Mouse (Mus musculus): ENCODE data around the gene Arl6ip1. TPM values are rescaled to one million over a fixed set of nuclear protein-coding genes. Genes with fewer than 3 reads are reported as not detected.

Gene Arl6ip1
- total and polyA plus RNA-seq, 2 experiments from 2014 or later: 643 to 747 TPM

DNA sequence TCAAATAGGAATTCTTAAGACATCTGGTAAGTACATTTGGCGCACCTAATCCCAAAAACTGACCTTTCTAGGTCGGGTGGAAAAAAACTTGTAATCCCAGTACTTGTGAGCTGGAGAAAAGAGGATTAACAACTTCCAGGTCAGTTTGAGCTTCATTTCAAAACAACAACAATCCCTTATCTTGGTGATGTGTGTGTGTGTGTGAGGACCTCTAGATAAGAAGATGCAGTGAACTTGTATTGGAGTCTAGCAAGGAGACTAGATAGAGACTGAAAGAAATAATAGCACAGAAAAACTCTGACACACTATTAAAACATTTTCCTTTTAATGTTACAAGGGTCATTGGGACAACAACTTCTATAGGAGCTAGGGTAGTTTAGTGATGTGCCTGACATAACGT is 14.1 kb upstream of the Arl6ip1 start:
- ATAC-seq (no peak), DNase-seq (ENCODE audit: low spot score) (no peak)
- no peak overlapping the region for H3K4me2 ChIP-seq (ENCODE audit: low read depth, low read length)
- no peaks in the 10 kb centered on the region for H3K4me1 ChIP-seq (ENCODE audit: insufficient read depth, low read length)
- no peak overlapping the region for H3K9ac ChIP-seq (replicated peaks; ENCODE audit: low read length)
- no peaks in the 10 kb centered on the region for H3K9me3 ChIP-seq (ENCODE audit: low read length)
- TF ChIP-seq CTCF (IDR thresholded peaks at IDR 0.05; ENCODE audit: low read depth): no peak
- no peak overlapping the region for H3K4me3 ChIP-seq (ENCODE audit: low read length)
- H3K27me3 ChIP-seq (ENCODE audit: insufficient read depth, low read length): no peaks in the 10 kb centered on the region
- 88% methylated on average over 3 of the region's 3 CpGs for WGBS
- H3K36me3 ChIP-seq (ENCODE audit: insufficient read depth, low read length): peaks cover 50% of the 10 kb centered on the region
- H3K27ac ChIP-seq: no peak overlapping the region

DNA sequence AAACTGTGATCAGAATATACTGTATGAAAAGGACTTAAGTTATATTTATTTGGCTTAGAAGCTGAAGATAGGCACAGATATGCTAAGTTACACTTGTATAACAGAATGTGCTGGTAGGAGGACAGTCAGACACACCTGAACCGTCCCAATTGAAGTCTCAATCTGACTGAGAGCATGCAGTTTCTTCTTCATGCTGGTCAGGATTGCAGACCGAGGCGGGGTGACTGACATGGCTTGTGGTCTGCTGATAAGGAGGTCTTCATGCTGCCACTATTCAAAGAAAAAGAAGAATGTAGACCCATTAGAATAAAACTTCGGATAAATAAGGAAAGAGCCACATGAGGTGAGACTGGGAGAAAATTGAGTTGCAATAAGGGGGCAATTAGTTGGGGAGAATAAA is 13.7 kb upstream of the Arl6ip1 start:
- H3K9ac ChIP-seq (replicated peaks; ENCODE audit: low read length): no peak overlapping the region
- no peak for ATAC-seq
- DNase-seq (ENCODE audit: low spot score): no peak
- H3K4me1 ChIP-seq (ENCODE audit: insufficient read depth, low read length): no peaks in the 10 kb centered on the region
- TF ChIP-seq CTCF (IDR thresholded peaks at IDR 0.05; ENCODE audit: low read depth): no peak
- 94% methylated on average over 4 of the region's 4 CpGs for WGBS
- H3K27ac ChIP-seq: no peak overlapping the region
- no peaks in the 10 kb centered on the region for H3K9me3 ChIP-seq (ENCODE audit: low read length)
- peaks cover 45% of the 10 kb centered on the region for H3K36me3 ChIP-seq (ENCODE audit: insufficient read depth, low read length)
- H3K4me3 ChIP-seq (ENCODE audit: low read length): no peak overlapping the region
- H3K4me2 ChIP-seq (ENCODE audit: low read depth, low read length): no peak overlapping the region
- no peaks in the 10 kb centered on the region for H3K27me3 ChIP-seq (ENCODE audit: insufficient read depth, low read length)

DNA sequence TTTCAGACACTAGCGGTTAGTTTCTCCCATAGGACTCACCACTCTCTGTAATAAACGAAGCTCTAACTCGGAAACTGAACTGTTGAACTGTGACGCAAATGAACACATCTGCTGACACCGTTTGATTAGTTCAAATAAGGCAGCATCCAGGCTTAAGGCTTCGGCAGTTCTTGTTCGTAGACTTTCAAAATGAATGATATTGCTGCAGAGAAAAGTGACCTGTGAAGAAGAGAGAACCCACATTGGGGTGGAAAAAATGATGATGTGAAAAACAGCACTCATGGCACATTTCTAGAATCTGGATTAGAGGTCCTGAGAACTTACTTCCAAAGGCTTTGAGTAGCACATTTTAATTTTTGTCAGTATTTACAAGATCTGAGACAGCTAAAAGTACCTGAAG is 11.8 kb upstream of the Arl6ip1 start:
- Histone ChIP-seq H3K36me3 (ENCODE audit: insufficient read depth, low read length) (peaks cover 50% of the 10 kb centered on the region), H3K4me3 (ENCODE audit: low read length) (no peak overlapping the region), H3K9me3 (ENCODE audit: low read length) (no peaks in the 10 kb centered on the region), H3K27ac (no peak overlapping the region), H3K9ac (replicated peaks; ENCODE audit: low read length) (no peak overlapping the region), H3K27me3 (ENCODE audit: insufficient read depth, low read length) (no peaks in the 10 kb centered on the region), H3K4me2 (ENCODE audit: low read depth, low read length) (no peak overlapping the region), H3K4me1 (ENCODE audit: insufficient read depth, low read length) (no peaks in the 10 kb centered on the region)
- WGBS: 92% methylated on average over 7 of the region's 7 CpGs
- no peak for TF ChIP-seq CTCF (IDR thresholded peaks at IDR 0.05; ENCODE audit: low read depth)
- DNase-seq (ENCODE audit: low spot score) (no peak), ATAC-seq (no peak)

DNA sequence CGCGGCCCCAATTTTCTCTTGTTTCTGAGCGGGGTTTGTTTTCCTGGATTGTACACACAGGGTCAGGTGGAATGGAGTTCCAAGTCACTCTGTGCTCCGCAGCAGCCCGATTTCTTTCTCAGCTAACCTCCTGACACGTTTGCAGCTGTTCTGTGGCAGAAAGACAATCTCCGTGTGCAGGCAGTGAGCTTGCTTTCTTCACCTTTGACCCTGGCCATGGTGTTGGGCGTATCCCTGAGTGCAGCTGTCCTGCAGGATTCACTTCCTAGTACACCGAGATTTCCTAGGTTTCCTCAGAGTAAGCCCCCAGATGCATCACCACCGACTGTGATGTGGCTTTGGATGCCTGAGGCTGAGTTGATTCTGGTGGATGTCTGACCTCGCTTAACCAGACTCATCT is 5.7 kb upstream of the Arl6ip1 start:
- no peak for DNase-seq (ENCODE audit: low spot score)
- TF ChIP-seq CTCF (IDR thresholded peaks at IDR 0.05; ENCODE audit: low read depth): no peak
- no peak for ATAC-seq

DNA sequence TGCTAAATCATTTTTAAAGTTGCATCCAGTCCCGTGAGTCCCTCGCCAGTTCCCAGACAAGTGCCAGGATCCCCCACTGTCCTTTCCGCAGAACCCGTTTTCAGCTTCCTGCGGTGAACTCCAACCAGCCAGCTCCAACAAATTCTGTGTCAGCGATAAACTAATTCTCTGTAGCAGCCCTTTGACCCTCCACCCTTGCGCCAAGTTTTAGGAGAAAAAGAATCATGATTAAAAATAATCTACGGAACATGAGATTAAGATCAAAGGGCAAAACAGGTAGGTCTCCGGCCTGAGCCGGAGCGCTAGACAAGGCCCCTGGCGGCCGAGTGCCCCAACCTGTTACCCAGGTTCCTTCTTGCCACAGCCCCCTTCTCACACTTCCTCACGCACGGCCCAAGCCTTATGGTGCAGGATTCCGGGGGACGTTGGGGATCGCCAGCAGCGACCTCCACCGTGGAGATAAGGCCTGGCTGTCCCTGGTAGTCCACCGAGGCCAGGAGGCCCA is 485 bp downstream of the Arl6ip1 start:
- DNase-seq (ENCODE audit: low spot score) (no peak), ATAC-seq (peak; percentile 80)
- no peaks in the 10 kb centered on the region for H3K9me3 ChIP-seq (ENCODE audit: low read length)
- H3K36me3 ChIP-seq (ENCODE audit: insufficient read depth, low read length): 0 out of 2 replicates have a peak, but pooled peaks cover 6% of the 10 kb centered on the region
- no peaks in the 10 kb centered on the region for H3K27me3 ChIP-seq (ENCODE audit: insufficient read depth, low read length)
- peak overlapping the region; percentile 85 for H3K9ac ChIP-seq (replicated peaks; ENCODE audit: low read length)
- H3K4me2 ChIP-seq (ENCODE audit: low read depth, low read length): peak overlapping the region; percentile 85
- peaks cover 14% of the 10 kb centered on the region; the same call in 1 of the 2 replicates for H3K4me1 ChIP-seq (ENCODE audit: insufficient read depth, low read length)
- peak overlapping the region; percentile 90 for H3K27ac ChIP-seq
- H3K4me3 ChIP-seq (ENCODE audit: low read length): peak overlapping the region; percentile 96
- WGBS: 0% methylated on average over 21 of the region's 21 CpGs
- TF ChIP-seq CTCF (IDR thresholded peaks at IDR 0.05; ENCODE audit: low read depth): no peak

More for the DNA sequence above, 5.7 kb upstream of the Arl6ip1 start:
- Histone ChIP-seq H3K36me3 (ENCODE audit: insufficient read depth, low read length) (peaks cover 39% of the 10 kb centered on the region), H3K4me3 (ENCODE audit: low read length) (no peak overlapping the region), H3K9ac (replicated peaks; ENCODE audit: low read length) (no peak overlapping the region), H3K27me3 (ENCODE audit: insufficient read depth, low read length) (no peaks in the 10 kb centered on the region), H3K4me2 (ENCODE audit: low read depth, low read length) (no peak overlapping the region), H3K27ac (no peak overlapping the region), H3K4me1 (ENCODE audit: insufficient read depth, low read length) (no peaks in the 10 kb centered on the region), H3K9me3 (ENCODE audit: low read length) (no peaks in the 10 kb centered on the region)
- 68% methylated on average over 11 of the region's 11 CpGs for WGBS

DNA sequence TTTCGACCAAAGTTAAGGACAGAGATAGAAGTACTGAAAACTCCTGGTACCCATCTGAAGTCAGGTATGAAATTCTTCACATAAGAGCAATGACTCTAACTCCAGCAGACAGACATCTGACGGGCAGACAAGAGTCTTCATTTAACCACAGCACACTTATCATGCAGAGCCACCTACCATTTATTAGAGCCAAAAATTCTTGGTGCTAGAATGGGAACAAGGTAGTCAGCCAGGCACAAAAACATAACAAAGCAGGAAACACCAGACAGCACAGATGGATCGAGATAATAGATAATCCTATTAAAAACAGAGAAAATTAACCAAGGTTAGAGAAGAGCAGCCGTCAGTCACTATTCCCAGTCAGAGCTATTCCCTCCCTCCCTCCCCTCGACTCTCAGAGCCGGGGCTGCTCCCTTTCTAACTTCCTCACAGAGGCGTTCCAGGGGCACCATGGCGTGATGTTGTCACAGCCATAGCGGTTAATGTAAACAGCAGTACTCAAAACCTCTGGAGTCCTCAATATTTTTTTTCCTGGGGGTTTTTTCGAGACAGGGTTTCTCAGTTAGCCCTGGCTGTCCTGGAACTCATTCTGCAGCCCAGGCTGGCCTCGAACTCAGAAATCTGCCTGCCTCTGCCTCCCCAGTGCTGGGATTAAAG is 3.1 kb downstream of the Arl6ip1 start:
- Histone ChIP-seq H3K9me3 (ENCODE audit: low read length) (no peaks in the 10 kb centered on the region), H3K4me2 (ENCODE audit: low read depth, low read length) (no peak overlapping the region), H3K9ac (replicated peaks; ENCODE audit: low read length) (no peak overlapping the region), H3K27me3 (ENCODE audit: insufficient read depth, low read length) (no peaks in the 10 kb centered on the region), H3K4me3 (ENCODE audit: low read length) (no peak overlapping the region), H3K27ac (no peak overlapping the region), H3K36me3 (ENCODE audit: insufficient read depth, low read length) (peaks cover 14% of the 10 kb centered on the region; the same call in 1 of the 2 replicates), H3K4me1 (ENCODE audit: insufficient read depth, low read length) (peaks cover 14% of the 10 kb centered on the region; the same call in 1 of the 2 replicates)
- ATAC-seq (no peak), DNase-seq (ENCODE audit: low spot score) (no peak)
- WGBS: 70% methylated on average over 11 of the region's 11 CpGs
- TF ChIP-seq CTCF (IDR thresholded peaks at IDR 0.05; ENCODE audit: low read depth): no peak

DNA sequence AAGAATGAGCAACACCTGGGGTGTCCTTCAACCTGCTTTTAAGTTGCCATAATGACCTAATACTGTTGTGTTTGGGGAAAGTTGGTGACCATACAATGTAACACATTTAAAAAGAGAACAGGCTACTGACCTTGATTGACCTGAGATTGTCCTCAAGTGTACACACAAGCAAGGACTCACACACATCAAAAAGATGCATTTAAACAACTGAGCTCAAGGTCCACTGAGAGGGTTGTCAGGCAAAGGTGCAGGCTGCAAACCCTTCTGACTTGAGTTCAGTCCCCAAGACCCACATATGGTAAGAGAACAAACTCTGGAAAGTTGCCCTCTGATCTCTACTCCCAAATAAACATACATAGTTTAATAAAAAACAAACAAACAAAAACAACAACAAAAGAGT is 3.7 kb downstream of the Arl6ip1 start:
- ATAC-seq: no peak

More for the DNA sequence above, 3.7 kb downstream of the Arl6ip1 start:
- Histone ChIP-seq H3K27me3 (ENCODE audit: insufficient read depth, low read length) (no peaks in the 10 kb centered on the region), H3K4me2 (ENCODE audit: low read depth, low read length) (no peak overlapping the region), H3K27ac (no peak overlapping the region), H3K9ac (replicated peaks; ENCODE audit: low read length) (no peak overlapping the region), H3K9me3 (ENCODE audit: low read length) (no peaks in the 10 kb centered on the region), H3K4me1 (ENCODE audit: insufficient read depth, low read length) (peaks cover 14% of the 10 kb centered on the region; the same call in 1 of the 2 replicates), H3K36me3 (ENCODE audit: insufficient read depth, low read length) (peaks cover 17% of the 10 kb centered on the region; the same call in 1 of the 2 replicates), H3K4me3 (ENCODE audit: low read length) (no peak overlapping the region)
- DNase-seq (ENCODE audit: low spot score): no peak
- TF ChIP-seq CTCF (IDR thresholded peaks at IDR 0.05; ENCODE audit: low read depth): no peak

All from hindbrain, postnatal 0 days (tissue).